Mouse (Mus musculus) layer of hippocampus, adult 9-11 months (tissue): ENCODE measurements at regions not wholly inside any gene's neighbourhood (a gene's known extent, or its start where the extent isn't known, plus 50 kb on each side); places are given as distances from the start of the nearest gene placed in this dataset.

Source experiments
- DNase-seq: peaks from one replicate; pipeline ENCODE4 v3.0.0; 2022

- DNase-seq: no peak
Observed at GRCm38 (mm10) chr9:61621939-61622338, 249.8 kb downstream of the Tle3 start.

DNA sequence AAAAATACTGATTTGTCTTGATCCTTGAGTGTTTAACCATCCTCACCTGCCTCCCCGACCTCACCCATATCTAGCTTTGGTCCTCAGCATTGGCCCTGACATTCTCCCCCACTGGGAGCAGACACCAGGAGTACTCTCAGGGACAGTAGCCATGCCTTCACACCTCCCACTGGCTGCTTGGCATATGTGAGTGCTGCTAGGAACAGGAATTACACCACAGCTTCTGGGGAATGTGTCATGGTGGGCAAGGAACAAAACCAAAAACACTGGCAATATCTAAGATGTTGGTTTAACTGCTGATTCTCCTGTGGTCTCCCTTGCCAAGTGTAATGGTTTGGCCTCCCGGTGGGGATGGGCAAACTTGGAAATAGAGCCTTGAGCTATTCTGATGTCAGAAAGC lies 248.6 kb downstream of the Tle3 start:
- no peak for DNase-seq

DNA sequence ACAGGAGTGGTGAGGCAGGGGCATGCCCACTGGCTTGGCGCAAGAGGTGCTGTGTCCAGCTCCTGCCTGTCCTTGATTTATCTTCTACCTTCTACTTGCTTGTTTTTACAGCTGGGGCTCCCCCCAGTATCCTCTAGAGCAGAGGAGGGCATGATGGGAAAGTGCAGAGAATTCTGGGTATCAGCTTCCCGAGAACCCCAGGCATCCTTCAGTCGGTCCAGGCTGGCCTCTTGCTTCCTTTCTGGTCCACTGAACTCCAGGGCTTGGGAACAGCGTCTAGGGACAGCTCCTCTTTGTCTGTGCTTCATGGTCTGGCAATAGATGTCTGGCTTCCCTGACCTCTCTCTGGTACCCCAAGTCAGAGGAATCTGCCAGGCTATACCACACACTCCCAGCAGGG lies 247.9 kb downstream of the Tle3 start:
- DNase-seq: no peak

GRCm38 (mm10) chr9:61618510-61619249 lies 246.5 kb downstream of the Tle3 start:
- DNase-seq: peak; percentile 18

- no peak for DNase-seq
Observed at GRCm38 (mm10) chr9:61617979-61618378, 245.8 kb downstream of the Tle3 start.

DNA sequence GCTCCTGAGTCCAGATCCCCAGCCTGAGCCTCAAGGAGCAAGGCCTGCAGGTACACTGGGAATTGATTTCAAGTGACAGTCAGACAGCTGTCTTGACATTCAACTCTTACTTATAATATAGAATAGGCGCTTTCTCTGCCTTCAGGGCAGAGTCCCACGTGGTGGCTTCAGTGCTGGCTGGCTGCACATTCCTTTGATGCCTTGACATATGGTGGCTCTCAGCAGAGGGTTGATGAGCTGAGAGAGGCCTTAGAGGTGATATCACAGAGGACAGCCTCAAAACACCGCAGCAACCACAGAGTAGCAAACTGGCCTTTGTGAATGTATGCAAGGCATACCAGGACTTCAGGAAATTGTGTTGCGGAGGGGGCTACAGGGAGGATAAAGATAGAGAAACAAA lies 243.4 kb downstream of the Tle3 start:
- no peak for DNase-seq

DNA sequence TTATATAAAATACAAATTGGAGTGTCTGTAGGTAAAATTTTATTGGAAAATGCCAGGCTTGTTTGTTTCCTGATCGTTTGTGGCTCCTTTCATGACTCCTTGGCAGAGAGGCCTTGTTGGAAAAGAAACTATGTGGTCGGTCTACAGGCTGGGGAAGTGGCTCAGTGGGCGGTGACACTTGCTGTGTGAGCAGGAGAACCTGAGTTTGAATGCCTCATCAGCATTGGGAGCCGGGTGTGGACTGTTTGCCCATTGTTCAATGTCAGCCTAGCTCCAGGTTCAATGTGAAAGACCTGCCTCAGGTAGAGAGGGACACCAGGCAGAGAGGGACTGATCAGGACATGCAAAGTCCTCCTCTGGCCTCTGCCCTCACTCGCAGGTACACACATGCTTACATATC lies 235.4 kb downstream of the Tle3 start:
- DNase-seq: no peak

DNA sequence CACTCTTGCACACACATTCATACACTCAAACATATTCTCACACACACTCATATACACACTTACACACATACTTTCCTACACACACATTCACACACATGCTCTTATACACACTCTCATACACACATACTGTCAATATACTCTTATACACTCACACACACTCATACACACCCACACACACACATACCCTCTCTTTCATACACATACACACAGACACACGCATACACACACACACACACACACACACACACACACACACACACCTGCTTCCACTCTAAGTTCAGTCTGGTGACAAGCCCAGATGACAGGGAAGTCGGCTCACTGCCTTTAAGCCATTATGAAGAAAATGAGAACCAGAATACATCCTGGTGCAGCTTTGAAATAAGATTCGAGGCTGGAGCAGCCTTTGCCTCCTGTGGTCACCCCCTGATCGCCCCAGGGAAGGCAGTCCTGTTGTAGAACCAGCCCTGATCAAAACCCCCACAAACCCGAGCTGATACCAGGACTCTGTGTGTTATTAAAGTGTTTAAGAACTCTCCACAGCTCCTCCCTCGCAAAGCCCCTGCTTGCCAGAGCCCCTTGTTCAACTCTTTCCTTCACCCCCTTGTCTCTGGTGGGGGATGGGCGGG lies 230.3 kb downstream of the Tle3 start:
- no peak for DNase-seq

DNA sequence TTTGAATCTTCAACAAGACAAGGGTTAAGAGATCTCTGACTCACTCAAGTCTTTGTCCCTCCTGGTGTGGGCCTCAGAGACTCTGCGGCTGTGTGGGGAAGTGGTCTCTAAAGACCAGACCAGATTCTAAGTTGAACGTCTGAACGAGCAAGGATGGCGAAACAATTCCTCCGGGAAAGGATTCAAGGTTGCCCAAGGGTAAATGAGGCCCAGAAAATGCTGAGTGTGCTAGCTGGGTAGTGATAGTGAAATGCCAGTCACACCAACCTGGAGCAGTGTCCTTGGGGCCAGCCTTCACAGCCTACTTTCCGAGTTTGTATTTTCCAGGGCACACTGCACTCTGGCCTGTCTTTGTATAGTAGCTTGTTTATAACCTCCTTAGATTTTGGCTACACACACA lies 229.7 kb downstream of the Tle3 start:
- DNase-seq: no peak

DNA sequence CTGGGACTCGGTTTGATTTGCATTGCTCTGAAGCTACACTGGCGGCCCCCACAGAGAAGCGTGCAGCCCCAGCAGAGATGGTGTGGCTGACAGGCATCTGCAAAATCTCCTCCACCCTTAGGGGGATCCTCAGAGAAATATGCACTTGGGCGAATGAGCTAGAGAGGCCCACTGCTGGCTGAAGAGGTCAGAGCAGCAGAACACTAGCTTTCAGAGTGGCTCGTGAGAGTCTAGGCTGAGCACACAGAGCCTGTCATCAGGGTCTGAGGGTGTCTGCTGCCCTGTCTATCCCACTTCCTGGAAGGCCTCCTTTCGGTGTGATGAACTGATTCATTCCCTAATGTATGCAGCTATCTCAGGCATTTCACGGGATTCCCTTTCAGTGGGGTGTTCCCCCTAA lies 225.1 kb downstream of the Tle3 start:
- DNase-seq: no peak

GRCm38 (mm10) chr9:61596410-61597108 lies 224.4 kb downstream of the Tle3 start:
- no peak for DNase-seq

DNA sequence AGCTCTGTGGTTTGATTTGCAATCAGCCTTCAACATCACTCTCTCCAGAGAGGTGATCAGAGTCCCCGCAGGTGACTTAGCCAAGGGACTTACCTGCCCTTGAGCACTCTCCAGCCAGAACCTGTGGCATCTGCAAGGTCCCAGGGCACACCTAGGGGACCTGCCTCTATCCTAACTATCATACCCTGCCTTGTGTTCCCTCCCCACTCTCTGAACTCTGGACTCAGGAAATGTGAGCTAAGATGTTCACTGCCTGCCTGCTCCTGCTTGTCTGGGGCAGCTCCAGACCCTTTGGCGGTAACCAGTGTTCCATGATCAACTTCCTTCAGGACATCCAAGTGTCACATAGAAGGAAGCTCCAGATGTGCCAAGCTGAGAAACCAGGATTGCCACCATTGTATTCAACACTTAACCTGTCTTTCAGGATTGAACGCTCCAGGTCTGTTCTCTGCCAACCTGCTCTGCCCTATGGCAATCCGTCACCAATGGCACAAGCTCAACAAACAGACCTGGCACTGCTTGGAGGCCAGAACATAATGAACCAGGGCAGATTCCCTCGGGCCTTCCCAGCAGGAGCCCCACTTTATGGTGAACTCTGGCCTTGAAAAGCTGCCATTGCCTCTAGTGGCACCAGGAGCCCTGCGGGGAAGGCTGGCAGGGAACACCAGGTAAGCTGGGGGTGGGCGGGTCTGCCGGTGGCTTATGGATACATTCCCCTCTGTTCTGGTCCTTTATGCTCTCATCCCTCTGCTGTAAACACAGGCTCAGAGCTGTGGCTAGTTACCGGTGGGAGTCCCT lies 223.2 kb downstream of the Tle3 start:
- DNase-seq: no peak

GRCm38 (mm10) chr9:61593991-61594390 lies 221.8 kb downstream of the Tle3 start:
- no peak for DNase-seq

GRCm38 (mm10) chr9:61589727-61590299 lies 217.6 kb downstream of the Tle3 start:
- DNase-seq: no peak

DNA sequence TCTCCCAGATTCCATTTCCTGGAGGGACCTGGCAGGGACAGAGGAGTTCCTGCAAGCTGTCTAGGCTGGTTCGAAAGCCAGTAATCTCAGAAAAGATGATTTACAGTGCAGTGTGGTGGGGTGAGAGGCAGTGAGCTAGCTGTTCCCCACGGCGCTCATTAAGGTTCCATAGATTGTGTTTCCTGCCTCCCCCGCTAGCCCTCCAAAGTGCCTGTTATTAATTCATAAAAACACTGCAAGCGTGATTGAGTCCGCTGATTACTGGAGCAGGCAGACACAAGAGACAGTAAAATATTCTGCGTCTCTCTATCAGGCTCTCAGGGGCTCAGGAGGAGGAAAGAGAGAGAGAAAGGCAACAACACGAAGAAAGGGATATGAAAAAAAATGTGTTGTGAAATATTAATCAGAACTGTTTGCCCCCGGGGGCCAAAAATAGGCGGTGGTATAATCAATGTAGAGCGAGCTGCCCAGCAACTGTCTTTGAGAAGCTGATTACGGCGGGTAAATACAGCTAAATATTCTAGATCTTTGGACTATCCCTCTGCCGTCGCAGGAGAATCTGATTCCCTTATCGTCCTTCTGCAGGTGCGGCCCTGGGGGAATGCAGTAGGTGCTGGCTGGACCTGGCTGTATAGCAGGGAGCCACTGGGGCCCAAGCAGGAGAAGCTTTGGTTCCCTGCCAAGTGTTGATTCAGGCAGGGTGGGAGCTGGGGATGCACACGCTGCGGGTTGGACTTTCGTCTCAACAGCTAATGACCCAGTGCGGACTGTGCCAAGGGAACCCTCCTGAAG lies 211.3 kb downstream of the Tle3 start:
- no peak for DNase-seq

- no peak for DNase-seq
Observed at GRCm38 (mm10) chr9:61581046-61581445, 208.9 kb downstream of the Tle3 start.

GRCm38 (mm10) chr9:61578255-61578654 lies 206.1 kb downstream of the Tle3 start:
- DNase-seq: no peak

- DNase-seq: peak; percentile 89
Observed at GRCm38 (mm10) chr9:61573634-61574359, 201.6 kb downstream of the Tle3 start.

- no peak for DNase-seq
Observed at GRCm38 (mm10) chr9:61563017-61563416, 190.9 kb downstream of the Tle3 start.

DNA sequence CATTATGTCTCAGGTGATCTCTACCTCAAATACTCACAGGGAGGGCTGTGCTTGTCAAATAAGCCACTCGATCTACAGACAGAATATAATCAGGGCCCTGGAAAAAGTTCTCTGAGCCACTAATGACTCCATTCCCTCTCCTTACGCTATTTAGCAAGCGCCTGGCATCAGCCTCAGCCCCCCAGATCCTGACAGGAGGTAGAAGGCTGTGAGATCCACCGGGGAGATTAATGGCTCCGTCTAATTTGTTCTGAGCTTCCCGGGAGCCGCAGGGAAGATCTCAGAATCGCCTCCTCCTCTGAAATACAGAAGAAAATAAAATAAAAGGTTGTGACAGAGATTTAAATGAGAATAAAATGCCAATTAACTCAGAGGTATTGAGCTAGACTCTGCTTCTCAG lies 189.4 kb downstream of the Tle3 start:
- DNase-seq: no peak

DNA sequence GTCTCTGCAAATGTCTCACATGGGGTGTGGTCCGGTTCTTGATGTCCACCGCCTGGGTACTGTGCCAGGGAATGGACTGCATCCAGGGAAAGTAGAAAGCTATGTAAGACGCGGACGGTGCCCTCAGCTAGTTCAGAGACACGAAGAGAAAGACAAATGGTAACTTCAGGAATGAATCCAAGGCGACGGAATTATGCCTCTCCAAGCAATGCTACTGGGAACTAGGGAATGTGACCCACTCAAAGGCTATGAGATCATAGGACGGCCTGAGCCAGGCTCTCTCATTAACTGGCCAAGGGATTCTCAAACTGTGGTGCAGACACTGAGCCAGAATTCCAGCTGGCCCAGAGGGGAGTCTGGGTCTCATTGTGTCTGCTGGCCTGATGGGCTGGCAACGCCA lies 186.5 kb downstream of the Tle3 start:
- peak; percentile 71 for DNase-seq
